Mouse (Mus musculus) spleen, postnatal 36 days (tissue): ENCODE results near the gene Crat.

Source experiments
- DNase-seq, 2 experiments: peaks; one replicate each; pipeline ENCODE4 v3.0.0; 2022; ENCODE audit warnings: low spot score in 2 of 2, mixed read lengths in 1 of 2

Gene Crat

DNA sequence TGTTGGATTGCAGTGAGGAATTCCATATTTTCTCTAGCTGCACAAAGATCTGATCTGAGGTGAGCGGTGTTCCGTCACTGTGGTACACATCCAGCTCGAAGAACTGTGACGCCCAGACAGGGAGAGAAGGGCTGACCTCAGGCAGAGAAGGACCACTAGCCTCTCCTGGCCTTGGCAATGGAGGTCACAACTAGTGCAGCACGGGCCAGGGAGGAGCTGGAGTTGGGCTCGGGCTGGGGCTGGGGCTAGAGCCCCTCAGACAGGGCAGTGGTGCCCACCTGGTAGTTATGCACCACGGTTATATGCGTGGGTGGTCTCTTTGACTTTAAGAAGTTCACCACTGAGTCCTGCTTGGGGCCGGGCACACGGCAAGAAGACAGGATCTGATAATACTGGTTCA is 7.8 kb downstream of the Crat start:
- DNase-seq, result no peak

- no peak for DNase-seq
Measured at GRCm38 (mm10) chr2:30407221-30407620, 8.4 kb downstream of the Crat start.

DNA sequence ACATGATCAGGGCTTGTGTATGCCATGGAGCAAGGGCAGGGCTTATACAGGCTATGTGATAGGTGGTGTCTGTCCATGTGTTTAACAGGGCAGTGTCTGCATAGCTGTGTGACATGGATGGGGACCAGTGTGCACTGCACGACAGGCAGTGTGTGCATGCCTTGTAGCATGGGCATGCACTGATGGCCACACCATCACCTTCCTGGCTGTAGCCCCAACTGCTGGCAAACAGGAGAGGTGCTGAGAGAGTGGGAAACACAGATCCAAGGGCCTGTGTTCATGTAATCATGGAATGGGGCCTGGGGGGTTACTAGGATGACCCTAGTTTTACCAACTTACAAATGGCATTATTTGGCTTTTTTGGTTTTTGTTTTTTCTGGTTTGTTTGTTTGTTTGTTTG is 11.7 kb downstream of the Crat start:
- DNase-seq, result no peak

GRCm38 (mm10) chr2:30402843-30403242 is 12.8 kb downstream of the Crat start:
- DNase-seq, result no peak

- no peak for DNase-seq
Measured at GRCm38 (mm10) chr2:30402351-30402826, 13.2 kb downstream of the Crat start.

GRCm38 (mm10) chr2:30401581-30401980 is 14.0 kb downstream of the Crat start:
- DNase-seq, result no peak

DNA sequence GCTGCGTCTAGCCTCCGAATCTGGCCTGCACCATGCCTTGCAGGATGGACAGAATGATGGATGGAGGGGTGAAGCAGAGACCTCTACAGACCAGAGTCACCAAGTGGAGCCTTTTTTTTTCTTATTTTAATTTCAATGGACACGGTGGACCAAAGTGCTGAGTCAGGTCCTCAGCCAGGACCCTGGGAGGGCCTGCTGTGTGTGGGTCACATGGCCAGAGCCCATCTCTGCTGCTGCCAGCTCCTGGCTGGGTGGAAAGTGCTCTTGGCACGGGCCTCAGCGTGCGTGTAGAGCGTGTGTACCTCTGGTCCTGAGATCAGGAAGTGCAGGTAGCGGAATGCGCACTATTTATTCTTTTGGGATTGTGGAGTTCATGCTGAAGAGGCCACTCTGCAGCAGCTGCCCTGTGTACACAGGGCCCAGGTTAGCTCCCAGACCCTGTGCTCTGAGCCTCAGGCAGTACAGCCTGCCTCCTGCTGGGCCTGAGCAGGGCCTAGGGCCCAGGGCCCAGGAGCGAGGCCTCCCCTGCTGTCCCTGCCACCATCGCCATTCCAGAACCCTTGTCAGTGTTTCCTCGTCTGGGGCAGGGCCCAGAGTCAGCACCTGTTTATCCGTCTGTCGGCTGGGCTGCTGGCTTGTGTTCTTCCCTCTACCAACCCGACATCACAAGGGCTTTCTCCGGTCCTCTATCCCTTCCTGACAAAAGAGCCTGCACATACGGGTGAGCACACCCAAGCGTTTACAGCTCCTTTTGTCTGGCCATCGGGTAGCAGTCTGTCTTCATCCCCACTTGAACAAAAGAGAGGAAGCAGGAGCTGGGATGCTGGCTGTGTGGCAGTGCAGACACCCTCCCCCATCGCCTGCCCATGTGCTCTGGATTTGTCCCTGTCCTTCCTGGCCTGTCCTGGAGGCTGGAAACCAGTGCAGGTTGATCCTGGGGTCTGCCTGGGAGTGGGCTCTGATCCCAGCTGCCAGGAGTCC is 16.1 kb downstream of the Crat start:
- no peak for DNase-seq

DNA sequence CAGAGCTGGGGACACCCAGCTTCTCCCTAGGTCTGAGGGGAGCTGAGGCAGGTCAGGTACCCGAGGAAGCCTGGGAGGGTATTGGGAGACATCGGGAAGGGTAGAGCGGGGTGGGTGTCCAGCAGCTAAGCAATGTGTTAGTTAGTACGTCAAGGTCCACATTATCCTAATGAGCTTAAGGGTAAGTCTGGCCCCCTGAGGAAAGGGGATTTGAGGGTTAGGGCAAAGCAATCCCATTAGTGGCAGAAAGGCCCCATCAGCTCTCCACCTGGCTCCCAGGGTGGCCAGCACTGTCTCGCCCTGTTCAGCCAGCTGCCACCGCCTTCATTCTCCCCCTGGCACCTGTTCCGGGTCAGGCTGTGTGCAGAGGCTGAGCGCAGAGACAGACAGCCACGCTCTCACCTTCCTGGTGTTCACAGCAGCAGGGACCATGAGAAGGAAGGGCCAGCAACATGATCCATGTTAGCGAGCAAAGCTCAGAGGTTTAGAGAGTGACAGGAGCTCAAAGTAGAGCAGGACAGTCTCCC is 17.6 kb downstream of the Crat start:
- no peak for DNase-seq

DNA sequence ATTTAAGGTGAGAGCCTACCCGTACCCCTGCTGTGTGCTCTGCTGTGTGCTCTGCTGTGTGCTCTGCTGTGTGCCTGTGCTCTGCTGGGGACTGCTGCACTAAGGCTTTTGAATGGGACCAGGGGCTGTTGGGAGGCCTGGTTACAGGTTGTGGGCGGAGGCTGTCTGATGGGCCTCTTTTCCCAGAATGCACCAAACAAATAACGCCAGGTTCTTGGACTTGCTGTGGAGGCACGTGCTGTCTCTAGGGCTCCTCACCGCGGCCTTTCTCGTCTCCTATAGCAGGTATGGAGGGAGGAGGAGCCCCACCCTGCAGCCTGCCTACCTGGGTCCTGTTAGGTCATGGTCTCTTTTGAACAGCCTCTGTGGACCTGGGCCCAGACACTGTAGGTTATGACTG is 19.4 kb downstream of the Crat start:
- no peak for DNase-seq

DNA sequence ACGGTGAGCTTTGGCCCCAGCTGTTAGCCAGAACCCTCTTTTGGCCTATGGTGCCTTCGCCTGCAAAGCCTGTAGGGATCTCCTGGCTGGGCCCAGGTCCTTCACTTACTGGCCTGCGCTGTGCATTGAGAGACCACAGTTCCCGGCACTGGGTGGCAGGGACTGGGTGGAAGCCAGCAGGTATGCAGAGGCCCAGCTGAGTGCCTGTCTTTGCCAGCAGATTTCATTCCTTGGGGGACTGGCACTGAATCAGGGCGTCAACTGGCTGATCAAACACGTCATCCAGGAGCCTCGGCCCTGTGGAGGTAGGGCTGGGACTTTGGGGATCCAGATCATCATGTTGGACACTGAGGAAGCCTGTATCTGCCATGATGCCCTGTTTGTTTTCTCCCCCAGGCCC is 19.9 kb downstream of the Crat start:
- DNase-seq, result no peak

GRCm38 (mm10) chr2:30393370-30393656 is 22.3 kb downstream of the Crat start:
- no peak for DNase-seq

DNA sequence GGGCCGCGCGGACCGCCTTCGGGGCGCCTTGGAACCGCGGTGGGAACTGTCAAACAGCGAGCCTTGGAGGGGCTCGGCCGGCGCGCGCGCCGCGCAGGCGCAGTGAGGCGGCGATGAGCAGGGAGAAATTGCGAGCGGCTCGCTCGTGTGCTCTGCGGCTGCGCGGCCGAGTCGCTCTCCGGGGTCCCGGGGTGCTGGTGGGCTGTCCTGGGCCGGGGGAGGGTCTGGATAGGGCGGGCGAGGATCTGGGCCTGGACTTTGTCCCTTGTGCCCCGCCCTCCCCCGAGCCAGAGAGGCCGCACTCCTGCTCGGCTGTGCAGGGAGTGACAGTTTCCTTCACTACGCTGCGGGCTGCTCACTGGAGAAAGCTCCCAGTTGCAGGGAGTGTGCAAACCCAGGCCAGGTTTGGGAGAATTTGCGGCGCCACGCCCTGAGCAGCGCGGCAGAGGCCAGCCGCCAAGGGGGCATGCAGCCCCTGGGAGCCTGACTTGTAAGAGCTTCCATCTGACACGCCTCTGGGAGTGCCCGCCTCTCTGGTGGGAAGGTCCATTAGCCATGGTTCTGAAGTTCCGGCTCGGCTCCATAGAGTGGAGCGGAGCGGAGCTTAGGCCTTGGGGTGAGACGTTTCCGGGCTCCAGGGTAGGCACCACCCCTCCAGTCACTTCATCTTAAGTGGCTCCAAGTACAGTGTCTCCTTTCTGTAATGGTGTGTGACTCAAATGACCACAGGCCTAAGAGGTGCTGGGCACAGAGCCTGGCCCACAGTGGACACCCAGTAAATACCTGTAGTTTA is 22.8 kb downstream of the Crat start:
- peak; percentile 37 to 51 for DNase-seq

DNA sequence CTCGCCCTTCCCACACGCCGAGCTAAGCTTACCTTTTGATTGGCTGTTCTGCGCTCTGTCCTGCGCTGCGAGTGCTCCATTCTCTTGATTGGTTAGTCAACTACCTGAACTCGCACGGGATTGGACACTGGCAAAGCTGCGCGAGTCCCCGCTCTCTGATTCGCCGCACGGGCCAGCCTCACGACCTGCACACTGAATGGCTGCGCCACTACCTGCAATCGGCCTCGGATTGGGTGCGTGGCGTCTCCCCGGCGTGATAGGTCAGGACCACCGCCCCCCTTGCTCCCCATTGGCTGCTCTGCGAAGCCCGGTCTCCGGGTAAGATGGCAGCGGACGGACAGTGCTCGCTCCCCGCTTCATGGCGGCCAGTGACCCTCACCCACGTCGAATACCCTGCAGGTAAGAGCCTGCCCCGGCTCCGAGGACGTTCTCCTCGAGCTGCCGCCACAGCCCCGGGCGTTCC is 23.5 kb downstream of the Crat start, which contains the start of gene Dolpp1:
Gene Dolpp1, plus strand, starts transcription at position 141 of the 463 bp plus-strand sequence.
- DNase-seq, result peak; percentile 98

GRCm38 (mm10) chr2:30389000-30389399 is 26.6 kb downstream of the Crat start:
- DNase-seq, result no peak

GRCm38 (mm10) chr2:30386913-30387312 is 28.7 kb downstream of the Crat start:
- no peak for DNase-seq

DNA sequence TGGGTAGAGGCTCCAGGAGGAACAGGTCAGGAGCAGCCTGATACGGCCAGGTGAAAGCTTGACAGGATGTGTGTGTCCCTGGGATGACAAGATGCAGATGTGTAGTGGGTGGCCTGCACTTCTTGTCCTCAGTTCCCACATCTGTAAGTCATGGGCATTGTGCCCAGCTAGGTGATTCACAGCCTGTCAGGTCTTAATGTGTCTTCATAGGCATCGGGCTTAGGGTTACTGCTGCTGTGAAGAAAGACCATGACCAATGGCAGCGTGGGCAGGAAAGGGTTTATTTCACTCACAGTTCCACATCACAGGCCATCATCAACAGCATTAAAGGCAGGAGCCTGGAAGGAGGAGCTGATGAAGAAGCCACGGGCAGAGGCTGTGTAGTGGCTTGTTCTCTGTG is 30.0 kb downstream of the Crat start:
- DNase-seq, result no peak

- DNase-seq, result no peak
Measured at GRCm38 (mm10) chr2:30384814-30385213, 30.8 kb downstream of the Crat start.

DNA sequence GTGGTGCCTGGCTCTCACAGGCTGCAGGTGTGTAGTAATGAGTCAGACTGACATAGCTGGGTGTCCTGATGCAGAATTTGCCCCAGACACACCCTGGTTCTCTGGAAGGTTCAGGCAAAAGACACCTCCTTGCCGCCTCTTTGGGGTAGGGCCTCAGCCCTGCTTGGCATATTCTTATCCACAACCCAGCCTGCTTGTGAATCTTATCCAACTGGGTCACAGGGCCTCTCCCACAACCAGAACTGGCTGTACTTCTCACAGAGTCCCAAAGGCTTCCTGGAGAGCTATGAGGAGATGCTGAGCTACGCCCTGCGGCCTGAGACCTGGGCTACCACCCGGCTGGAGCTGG is 34.3 kb downstream of the Crat start:
- peak; percentile 28 to 31 for DNase-seq

GRCm38 (mm10) chr2:30380564-30381376 is 34.8 kb downstream of the Crat start:
- DNase-seq, result no peak

GRCm38 (mm10) chr2:30379307-30379706 is 36.3 kb downstream of the Crat start:
- DNase-seq, result no peak

DNA sequence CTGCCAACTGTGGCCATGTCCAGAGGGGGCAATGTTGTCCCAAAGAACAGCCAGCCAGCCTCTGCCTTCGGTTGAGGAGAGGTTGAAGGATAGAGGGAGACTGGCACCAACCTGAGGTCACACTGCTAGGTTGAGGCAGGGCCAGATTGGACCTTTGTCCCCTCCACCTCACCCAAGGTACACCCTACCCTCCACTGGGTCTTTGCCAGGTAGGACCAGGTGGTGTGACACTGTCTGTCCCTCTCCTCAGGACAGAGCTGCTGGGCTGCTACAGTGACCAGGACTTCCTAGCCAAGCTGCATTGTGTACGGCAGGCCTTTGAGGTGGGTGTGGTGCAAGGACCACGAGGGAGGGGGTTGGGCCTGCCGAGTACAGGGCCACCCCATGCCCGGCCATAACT is 37.9 kb downstream of the Crat start:
- DNase-seq, result no peak

- no peak for DNase-seq
Measured at GRCm38 (mm10) chr2:30375893-30376292, 39.7 kb downstream of the Crat start.
